Mouse (Mus musculus) heart, adult 11 months (tissue): ENCODE results near the gene Unc45a.

Experiments
- DNase-seq: peaks from one replicate; pipeline ENCODE4 v3.0.0; 2022

Unc45a gene

DNA sequence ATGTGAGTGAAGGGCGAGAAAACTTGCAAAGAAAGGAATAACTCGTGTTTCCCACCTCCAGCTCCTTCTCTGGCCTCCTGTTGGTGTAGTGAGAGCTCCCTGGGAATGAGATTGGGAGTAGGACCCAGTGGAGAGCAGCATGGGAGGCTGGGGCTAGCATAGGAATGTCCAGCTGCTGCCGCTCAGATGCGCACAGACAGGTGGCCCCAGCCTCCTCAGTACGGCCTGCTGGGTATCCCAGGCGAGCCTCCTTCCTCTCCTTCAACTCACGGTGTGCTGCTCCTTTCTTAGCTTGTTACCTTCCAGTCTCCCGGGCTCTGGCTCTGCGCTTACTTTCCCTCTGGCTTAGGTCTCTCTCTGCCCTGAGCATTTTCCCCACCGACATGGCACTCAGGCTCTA is 60.8 kb downstream of the Unc45a start:
- no peak for DNase-seq

DNA sequence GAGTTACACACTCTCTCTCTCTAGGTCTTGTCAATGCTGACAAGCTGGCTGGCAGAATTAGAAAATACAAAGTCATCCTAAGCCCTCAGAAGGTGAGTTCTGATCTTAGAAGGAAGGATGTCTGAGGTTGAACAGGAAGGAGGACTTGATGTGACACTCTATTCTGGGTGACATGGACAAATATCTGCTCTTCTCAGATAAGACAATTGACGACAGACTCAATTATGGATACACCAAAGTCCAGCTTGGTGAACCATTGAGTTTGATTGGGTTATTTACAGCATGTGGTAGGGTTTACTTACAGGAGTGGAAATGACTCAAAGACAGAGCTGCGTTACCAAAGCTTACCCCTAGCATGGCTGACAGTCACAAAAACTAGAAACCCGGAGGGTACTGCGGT is 64.4 kb downstream of the Unc45a start:
- DNase-seq: no peak
